Mouse (Mus musculus): ENCODE data around the gene Pkp4. TPM values are rescaled to one million over a fixed set of nuclear protein-coding genes. Genes with fewer than 3 reads are reported as not detected.

Pkp4 gene
- total RNA-seq (2022) = 10 to 100 TPM; 13.4 to 30.6 (median 19.3) TPM

GRCm38 (mm10) chr2:59160605-59160963, at the start of gene Pkp4, which contains the start of gene Ccdc148:
Pkp4 (plus strand) TSS chr2:59160850.
Ccdc148 (minus strand) TSS chr2:59160683.
- DNase-seq (ENCODE audit: low spot score in 2 of 2) = peak; percentile 85 to 89

GRCm38 (mm10) chr2:59129023-59129422, 31.6 kb upstream of the Pkp4 start:
- DNase-seq (ENCODE audit: low spot score in 2 of 2) = no peak

- no peak for DNase-seq (ENCODE audit: low spot score in 2 of 2)
Observed at GRCm38 (mm10) chr2:59129821-59130220, 30.8 kb upstream of the Pkp4 start.

- DNase-seq (ENCODE audit: low spot score in 2 of 2) = no peak
Observed at GRCm38 (mm10) chr2:59131044-59131443, 29.6 kb upstream of the Pkp4 start.

GRCm38 (mm10) chr2:59155428-59155827, 5.2 kb upstream of the Pkp4 start:
- no peak for DNase-seq (ENCODE audit: low spot score in 2 of 2)

- no peak for DNase-seq (ENCODE audit: low spot score in 2 of 2)
Observed at GRCm38 (mm10) chr2:59158117-59158516, 2.5 kb upstream of the Pkp4 start.

- DNase-seq (ENCODE audit: low spot score in 2 of 2) = no peak
Observed at GRCm38 (mm10) chr2:59159961-59160604, 567 bp upstream of the Pkp4 start.

GRCm38 (mm10) chr2:59161021-59161440, 381 bp downstream of the Pkp4 start:
- no peak for DNase-seq (ENCODE audit: low spot score in 2 of 2)

GRCm38 (mm10) chr2:59161441-59162284, 1.0 kb downstream of the Pkp4 start:
- peak in 1 of 2 experiments; percentile 4 for DNase-seq (ENCODE audit: low spot score in 2 of 2)

- DNase-seq (ENCODE audit: low spot score in 2 of 2) = no peak
Observed at GRCm38 (mm10) chr2:59162285-59162600, 1.6 kb downstream of the Pkp4 start.

- no peak for DNase-seq (ENCODE audit: low spot score in 2 of 2)
Observed at GRCm38 (mm10) chr2:59166976-59167375, 6.3 kb downstream of the Pkp4 start.

GRCm38 (mm10) chr2:59167830-59168229, 7.2 kb downstream of the Pkp4 start:
- no peak for DNase-seq (ENCODE audit: low spot score in 2 of 2)

GRCm38 (mm10) chr2:59169572-59170207, 9.0 kb downstream of the Pkp4 start:
- DNase-seq (ENCODE audit: low spot score in 2 of 2) = no peak

- no peak for DNase-seq (ENCODE audit: low spot score in 2 of 2)
Observed at GRCm38 (mm10) chr2:59170208-59170589, 9.5 kb downstream of the Pkp4 start.

GRCm38 (mm10) chr2:59170593-59170992, 9.9 kb downstream of the Pkp4 start:
- no peak for DNase-seq (ENCODE audit: low spot score in 2 of 2)

GRCm38 (mm10) chr2:59171533-59171932, 10.9 kb downstream of the Pkp4 start:
- DNase-seq (ENCODE audit: low spot score in 2 of 2) = no peak

- no peak for DNase-seq (ENCODE audit: low spot score in 2 of 2)
Observed at GRCm38 (mm10) chr2:59175926-59176325, 15.3 kb downstream of the Pkp4 start.

GRCm38 (mm10) chr2:59178191-59178590, 17.5 kb downstream of the Pkp4 start:
- no peak for DNase-seq (ENCODE audit: low spot score in 2 of 2)

- no peak for DNase-seq (ENCODE audit: low spot score in 2 of 2)
Observed at GRCm38 (mm10) chr2:59178960-59179359, 18.3 kb downstream of the Pkp4 start.

- DNase-seq (ENCODE audit: low spot score in 2 of 2) = no peak
Observed at GRCm38 (mm10) chr2:59179487-59179886, 18.8 kb downstream of the Pkp4 start.

GRCm38 (mm10) chr2:59181321-59182113, 20.9 kb downstream of the Pkp4 start:
- DNase-seq (ENCODE audit: low spot score in 2 of 2) = no peak

GRCm38 (mm10) chr2:59183541-59183940, 22.9 kb downstream of the Pkp4 start:
- no peak for DNase-seq (ENCODE audit: low spot score in 2 of 2)

Data from gastrocnemius, adult 8-10 months (tissue).